Mouse (Mus musculus): ENCODE data around the gene Smoc2. TPM values are rescaled to one million over a fixed set of nuclear protein-coding genes. Genes with fewer than 3 reads are reported as not detected.
A peak's percentile ranks its signal among the peaks of the same experiment; 100 is the strongest.

The Smoc2 gene
- total and polyA plus RNA-seq, 3 experiments = 36.5 to 55.4 (median 54.9) TPM

GRCm38 (mm10) chr17:14407874-14408273 lies 128.6 kb downstream of the Smoc2 start:
- H3K79me2 ChIP-seq (replicated peaks; ENCODE audit: control insufficient read depth, insufficient read depth, low read length) = no peaks in the 10 kb centered on the region
- no peak for TF ChIP-seq EP300 (IDR thresholded peaks at IDR 0.05; ENCODE audit: insufficient read depth, low read depth, low read length)
- no peak for TF ChIP-seq POLR2A (IDR thresholded peaks at IDR 0.05; ENCODE audit: insufficient read depth, low read depth, low read length)
- TF ChIP-seq CTCF (IDR thresholded peaks at IDR 0.05) = no peak
- H3K4me1 ChIP-seq (ENCODE audit: control insufficient read depth, insufficient read depth, low read length) = no peaks in the 10 kb centered on the region
- H3K4me3 ChIP-seq = no peak overlapping the region
- H3K27ac ChIP-seq = no peak overlapping the region
- no peaks in the 10 kb centered on the region for H3K36me3 ChIP-seq (ENCODE audit: control insufficient read depth, insufficient read depth, low read length)
- no peak for DNase-seq
- intact Hi-C loops (cut with DNase I) = no loop called here
- 19% methylated on average over 5 of the region's 5 CpGs for WGBS
- no peaks in the 10 kb centered on the region for H3K27me3 ChIP-seq (ENCODE audit: control insufficient read depth, insufficient read depth, low read length)
- no peak overlapping the region for H3K9ac ChIP-seq (ENCODE audit: low read depth, low read length)

GRCm38 (mm10) chr17:14412460-14412859 lies 133.2 kb downstream of the Smoc2 start:
- Histone ChIP-seq H3K4me1 (ENCODE audit: control insufficient read depth, insufficient read depth, low read length) (no peaks in the 10 kb centered on the region), H3K4me3 (no peak overlapping the region), H3K79me2 (replicated peaks; ENCODE audit: control insufficient read depth, insufficient read depth, low read length) (no peaks in the 10 kb centered on the region), H3K27ac (no peak overlapping the region), H3K27me3 (ENCODE audit: control insufficient read depth, insufficient read depth, low read length) (no peaks in the 10 kb centered on the region), H3K9ac (ENCODE audit: low read depth, low read length) (no peak overlapping the region), H3K36me3 (ENCODE audit: control insufficient read depth, insufficient read depth, low read length) (no peaks in the 10 kb centered on the region)
- WGBS = 57% methylated on average over 2 of the region's 2 CpGs
- TF ChIP-seq CTCF (IDR thresholded peaks at IDR 0.05) (peak; percentile 40), EP300 (IDR thresholded peaks at IDR 0.05; ENCODE audit: insufficient read depth, low read depth, low read length) (no peak)
- intact Hi-C loops (cut with DNase I) = loop anchor here (5.0 kb wide), 1 partner anchor 180 kb away; no protein-coding TSS in a partner anchor
- no peak for DNase-seq

- H3K27me3 ChIP-seq (ENCODE audit: control insufficient read depth, insufficient read depth, low read length) = no peaks in the 10 kb centered on the region
- 75% methylated on average over 5 of the region's 5 CpGs for WGBS
- no peaks in the 10 kb centered on the region for H3K4me1 ChIP-seq (ENCODE audit: control insufficient read depth, insufficient read depth, low read length)
- no peak overlapping the region for H3K9ac ChIP-seq (ENCODE audit: low read depth, low read length)
- TF ChIP-seq POLR2A (IDR thresholded peaks at IDR 0.05; ENCODE audit: insufficient read depth, low read depth, low read length) = no peak
- TF ChIP-seq EP300 (IDR thresholded peaks at IDR 0.05; ENCODE audit: insufficient read depth, low read depth, low read length) = no peak
- no peak for TF ChIP-seq CTCF (IDR thresholded peaks at IDR 0.05)
- H3K27ac ChIP-seq = no peak overlapping the region
- H3K36me3 ChIP-seq (ENCODE audit: control insufficient read depth, insufficient read depth, low read length) = no peaks in the 10 kb centered on the region
- no peak overlapping the region for H3K4me3 ChIP-seq
- no peaks in the 10 kb centered on the region for H3K79me2 ChIP-seq (replicated peaks; ENCODE audit: control insufficient read depth, insufficient read depth, low read length)
- intact Hi-C loops (cut with DNase I) = loop anchor here (5.0 kb wide), 1 partner anchor 182 kb away; no protein-coding TSS in a partner anchor
- DNase-seq = no peak
Observed at GRCm38 (mm10) chr17:14414511-14414910, 135.2 kb downstream of the Smoc2 start.

- Histone ChIP-seq H3K4me3 (no peak overlapping the region), H3K4me1 (ENCODE audit: control insufficient read depth, insufficient read depth, low read length) (no peaks in the 10 kb centered on the region), H3K27ac (no peak overlapping the region), H3K9ac (ENCODE audit: low read depth, low read length) (no peak overlapping the region), H3K79me2 (replicated peaks; ENCODE audit: control insufficient read depth, insufficient read depth, low read length) (no peaks in the 10 kb centered on the region), H3K36me3 (ENCODE audit: control insufficient read depth, insufficient read depth, low read length) (no peaks in the 10 kb centered on the region), H3K27me3 (ENCODE audit: control insufficient read depth, insufficient read depth, low read length) (no peaks in the 10 kb centered on the region)
- peak; percentile 36 to 46 for DNase-seq
- intact Hi-C loops (cut with DNase I) = no loop called here
- 40% methylated on average over 8 of the region's 8 CpGs for WGBS
- no peak for TF ChIP-seq POLR2A (IDR thresholded peaks at IDR 0.05; ENCODE audit: insufficient read depth, low read depth, low read length)
- no peak for TF ChIP-seq CTCF (IDR thresholded peaks at IDR 0.05)
- no peak for TF ChIP-seq EP300 (IDR thresholded peaks at IDR 0.05; ENCODE audit: insufficient read depth, low read depth, low read length)
Observed at GRCm38 (mm10) chr17:14420460-14421046, 141.2 kb downstream of the Smoc2 start.

GRCm38 (mm10) chr17:14426481-14426880 lies 147.2 kb downstream of the Smoc2 start:
- Histone ChIP-seq H3K9ac (ENCODE audit: low read depth, low read length) (no peak overlapping the region), H3K79me2 (replicated peaks; ENCODE audit: control insufficient read depth, insufficient read depth, low read length) (no peaks in the 10 kb centered on the region), H3K27ac (no peak overlapping the region), H3K36me3 (ENCODE audit: control insufficient read depth, insufficient read depth, low read length) (no peaks in the 10 kb centered on the region), H3K4me3 (no peak overlapping the region), H3K4me1 (ENCODE audit: control insufficient read depth, insufficient read depth, low read length) (no peaks in the 10 kb centered on the region), H3K27me3 (ENCODE audit: control insufficient read depth, insufficient read depth, low read length) (no peaks in the 10 kb centered on the region)
- intact Hi-C loops (cut with DNase I) = no loop called here
- no peak for DNase-seq
- TF ChIP-seq CTCF (IDR thresholded peaks at IDR 0.05) (no peak), EP300 (IDR thresholded peaks at IDR 0.05; ENCODE audit: insufficient read depth, low read depth, low read length) (no peak), POLR2A (IDR thresholded peaks at IDR 0.05; ENCODE audit: insufficient read depth, low read depth, low read length) (no peak)
- WGBS = 53% methylated on average over 6 of the region's 6 CpGs

- TF ChIP-seq EP300 (IDR thresholded peaks at IDR 0.05; ENCODE audit: insufficient read depth, low read depth, low read length) = no peak
- TF ChIP-seq POLR2A (IDR thresholded peaks at IDR 0.05; ENCODE audit: insufficient read depth, low read depth, low read length) = no peak
- TF ChIP-seq CTCF (IDR thresholded peaks at IDR 0.05) = no peak
Observed at GRCm38 (mm10) chr17:14434717-14435116, 155.4 kb downstream of the Smoc2 start.

More at GRCm38 (mm10) chr17:14434717-14435116, 155.4 kb downstream of the Smoc2 start:
- H3K4me1 ChIP-seq (ENCODE audit: control insufficient read depth, insufficient read depth, low read length) = no peaks in the 10 kb centered on the region
- DNase-seq = no peak
- H3K79me2 ChIP-seq (replicated peaks; ENCODE audit: control insufficient read depth, insufficient read depth, low read length) = no peaks in the 10 kb centered on the region
- intact Hi-C loops (cut with DNase I) = no loop called here
- no peak overlapping the region for H3K27ac ChIP-seq
- H3K4me3 ChIP-seq = no peak overlapping the region
- 50% methylated on average over 4 of the region's 4 CpGs for WGBS
- no peak overlapping the region for H3K9ac ChIP-seq (ENCODE audit: low read depth, low read length)
- no peaks in the 10 kb centered on the region for H3K36me3 ChIP-seq (ENCODE audit: control insufficient read depth, insufficient read depth, low read length)
- H3K27me3 ChIP-seq (ENCODE audit: control insufficient read depth, insufficient read depth, low read length) = no peaks in the 10 kb centered on the region
